Mouse (Mus musculus): ENCODE results near the gene Lrig3.

DNA sequence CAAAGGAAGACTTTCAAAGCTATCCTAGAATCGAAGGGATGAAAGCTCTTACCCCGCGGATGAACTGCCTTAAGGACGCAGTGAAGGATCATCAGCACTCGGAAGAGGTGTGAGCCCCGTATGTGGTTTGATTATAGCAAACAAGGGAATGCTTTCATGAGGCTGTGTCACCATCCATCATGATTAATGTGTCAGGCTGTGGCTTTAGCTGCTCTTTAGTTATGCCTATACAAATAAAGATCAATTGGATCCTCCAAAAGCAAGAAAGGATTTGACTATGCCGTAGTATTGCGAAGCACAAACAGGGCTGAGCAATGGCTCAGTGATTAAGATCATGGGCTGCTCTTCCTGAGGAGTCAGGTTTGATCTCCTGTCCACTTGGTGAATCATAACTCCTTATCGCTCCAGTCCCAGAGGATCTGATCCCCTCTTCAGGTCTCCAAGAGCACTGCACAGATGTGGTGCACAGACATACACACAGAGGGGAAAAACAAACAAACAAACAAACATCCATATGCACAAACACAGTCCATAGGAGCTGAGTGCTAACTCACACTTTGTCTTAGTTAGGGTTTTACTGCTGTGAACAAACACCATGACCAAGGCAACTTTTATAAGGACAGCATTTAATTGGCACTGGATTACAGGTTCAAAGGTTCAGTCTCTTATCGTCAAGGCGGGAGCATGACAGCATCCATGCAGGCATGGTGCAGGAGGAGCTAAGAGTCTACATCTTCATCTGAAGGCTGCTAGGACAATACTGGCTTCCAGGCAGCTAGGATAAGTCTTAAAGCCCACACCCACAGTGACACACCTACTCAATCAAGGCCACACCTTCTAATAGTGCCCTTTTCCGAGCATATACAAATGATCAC lies 27.2 kb upstream of the Lrig3 start:
- TF ChIP-seq CTCF (IDR thresholded peaks at IDR 0.05; ENCODE audit: control insufficient read depth, insufficient read depth, low read length) = no peak
- no peak for TF ChIP-seq POLR2A (IDR thresholded peaks at IDR 0.05; ENCODE audit: borderline replicate concordance, control insufficient read depth, low read depth, low read length)
